Mouse (Mus musculus) gastrocnemius, adult 18-20 months (tissue): ENCODE data around the gene 4930562C15Rik. TPM values are rescaled to one million over a fixed set of nuclear protein-coding genes. Genes with fewer than 3 reads are reported as not detected.
A peak's percentile ranks its signal among the peaks of the same experiment; 100 is the strongest.

ENCODE experiments used
- DNase-seq: peaks from one replicate; pipeline ENCODE4 v3.0.0; 2021; ENCODE audit warnings: low spot score
- total RNA-seq, 2 experiments: library from RNA; stranded (reverse); gene quantifications; 2 replicates each; pipeline ENCODE4 v1.2.3; 2021

Gene 4930562C15Rik
- total RNA-seq, 2 experiments from 2014 or later, result not detected

GRCm38 (mm10) chr16:4890201-4890709 lies 55.0 kb downstream of the 4930562C15Rik start:
- DNase-seq, result no peak

DNA sequence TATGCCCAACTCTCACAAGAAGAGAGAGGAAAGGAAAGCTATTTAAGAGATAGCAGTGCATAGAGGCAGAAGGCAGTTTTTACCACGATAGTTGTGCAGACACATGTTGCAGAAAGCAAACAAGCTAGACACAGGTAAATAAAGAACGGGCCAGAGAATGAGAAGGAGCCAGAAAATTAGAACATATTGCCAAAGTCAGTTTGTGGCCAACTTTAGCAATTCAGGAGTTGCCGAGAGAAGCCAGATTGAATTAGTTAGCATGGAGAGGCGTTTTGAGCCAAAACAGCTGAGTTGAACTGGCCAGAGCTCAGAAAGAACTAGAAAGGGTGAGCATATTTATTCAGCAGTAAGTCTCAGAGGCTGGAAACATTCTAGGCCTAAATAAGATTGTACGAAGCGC lies 57.0 kb downstream of the 4930562C15Rik start:
- DNase-seq, result no peak

- DNase-seq, result no peak
Measured at GRCm38 (mm10) chr16:4894201-4894908, 59.1 kb downstream of the 4930562C15Rik start.

GRCm38 (mm10) chr16:4896249-4897027 lies 61.2 kb downstream of the 4930562C15Rik start:
- peak; percentile 62 for DNase-seq

- DNase-seq, result no peak
Measured at GRCm38 (mm10) chr16:4897146-4897730, 62.0 kb downstream of the 4930562C15Rik start.

DNA sequence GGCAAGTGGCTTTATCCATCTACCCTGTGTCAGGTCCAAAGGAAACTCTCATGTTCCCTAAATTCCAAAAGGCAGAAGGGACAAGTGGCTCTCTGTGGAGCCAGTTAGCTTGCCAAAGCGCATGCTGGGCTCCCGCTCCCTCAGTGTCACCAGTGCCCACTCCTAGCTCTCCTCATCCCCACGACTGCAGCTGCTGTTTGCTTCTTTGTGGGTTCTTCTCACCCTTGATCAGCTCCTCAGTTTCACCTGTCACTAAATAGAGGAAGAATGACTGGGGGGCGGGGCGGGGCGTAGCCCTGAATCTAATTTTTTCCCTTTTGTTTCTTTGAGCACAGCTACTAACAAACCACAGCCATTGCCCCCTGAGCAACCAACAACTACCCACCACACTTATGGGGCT lies 63.7 kb downstream of the 4930562C15Rik start:
- no peak for DNase-seq

DNA sequence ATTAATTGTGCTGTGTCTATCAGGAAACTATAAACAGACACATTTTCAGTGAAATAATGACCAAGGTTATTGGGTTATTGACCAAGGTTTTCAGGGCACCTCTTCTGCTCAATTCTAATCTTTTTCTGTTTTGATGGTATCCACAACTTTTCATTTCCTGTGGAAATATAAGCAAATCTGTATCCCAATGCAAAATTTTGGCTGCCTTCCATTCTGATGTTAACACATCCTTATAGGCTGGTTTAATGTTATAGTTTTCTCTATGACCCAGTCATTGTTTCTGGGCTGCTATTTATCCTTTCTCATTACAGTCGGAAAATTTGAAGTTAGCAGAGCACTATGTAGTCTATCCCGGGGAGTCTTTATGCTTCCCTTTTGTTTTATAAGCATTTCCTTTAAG lies 64.5 kb downstream of the 4930562C15Rik start:
- no peak for DNase-seq

GRCm38 (mm10) chr16:4901167-4901566 lies 66.0 kb downstream of the 4930562C15Rik start:
- DNase-seq, result no peak

GRCm38 (mm10) chr16:4902390-4902789 lies 67.2 kb downstream of the 4930562C15Rik start:
- DNase-seq, result no peak

- peak; percentile 39 for DNase-seq
Measured at GRCm38 (mm10) chr16:4903491-4904102, 68.4 kb downstream of the 4930562C15Rik start.

DNA sequence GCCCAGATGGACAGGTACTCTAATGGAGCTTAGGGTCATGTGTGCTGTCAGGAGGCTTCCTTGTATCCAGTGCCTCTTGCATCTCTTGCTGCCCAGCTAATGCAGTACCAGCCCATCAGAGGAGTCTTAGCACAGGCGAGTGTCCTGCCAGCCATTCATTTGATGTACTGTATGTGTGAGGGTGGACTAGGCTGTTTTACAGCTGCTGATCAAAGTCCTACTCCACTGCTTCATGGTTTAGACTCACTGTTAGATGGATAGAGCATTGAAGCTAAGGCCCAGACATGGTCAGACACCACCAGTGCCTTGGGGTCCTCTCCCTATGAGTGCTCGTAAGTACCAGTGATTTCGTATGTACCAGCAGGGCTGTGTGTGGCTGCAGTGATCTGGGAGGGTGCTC lies 69.7 kb downstream of the 4930562C15Rik start:
- no peak for DNase-seq

DNA sequence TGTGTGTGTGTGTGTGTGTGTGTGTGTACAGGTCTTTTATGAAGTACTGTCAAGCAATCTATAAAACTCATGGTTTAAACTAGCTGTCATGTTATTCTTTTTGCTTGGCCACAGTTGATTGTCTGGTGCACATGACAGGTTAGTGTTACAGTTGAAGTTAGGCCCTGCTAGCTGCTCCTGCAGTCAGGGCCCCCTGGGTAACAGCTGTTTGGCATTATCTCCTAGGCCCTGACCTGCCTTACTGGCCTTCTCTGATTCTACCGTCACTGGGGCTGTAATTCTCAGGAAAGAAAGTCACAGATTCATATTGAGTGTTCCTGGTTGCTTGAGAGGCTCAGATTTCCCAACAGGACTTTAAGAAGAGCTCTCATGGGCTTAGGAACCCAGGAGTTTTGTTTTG lies 70.4 kb downstream of the 4930562C15Rik start:
- no peak for DNase-seq

- no peak for DNase-seq
Measured at GRCm38 (mm10) chr16:4906559-4906958, 71.3 kb downstream of the 4930562C15Rik start.

DNA sequence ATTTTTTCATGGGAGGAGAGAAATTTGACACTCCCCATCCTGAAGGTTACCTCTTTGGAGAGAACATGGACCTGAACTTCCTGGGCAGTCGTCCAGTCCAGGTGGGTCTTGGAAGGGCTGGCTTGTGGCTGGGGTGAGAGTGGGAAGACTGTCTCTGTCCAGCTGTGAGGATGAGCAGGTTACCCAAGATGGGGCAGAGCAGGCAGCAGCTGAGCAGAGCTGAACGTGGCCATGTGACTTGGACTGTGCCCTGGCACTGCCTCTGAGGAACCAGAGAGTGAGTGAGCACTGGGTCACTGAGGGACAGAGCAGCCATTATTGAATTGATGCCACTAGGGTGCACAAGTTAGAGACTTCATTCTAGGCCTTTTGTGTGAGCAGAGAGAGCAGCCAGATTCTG lies 72.2 kb downstream of the 4930562C15Rik start:
- no peak for DNase-seq

DNA sequence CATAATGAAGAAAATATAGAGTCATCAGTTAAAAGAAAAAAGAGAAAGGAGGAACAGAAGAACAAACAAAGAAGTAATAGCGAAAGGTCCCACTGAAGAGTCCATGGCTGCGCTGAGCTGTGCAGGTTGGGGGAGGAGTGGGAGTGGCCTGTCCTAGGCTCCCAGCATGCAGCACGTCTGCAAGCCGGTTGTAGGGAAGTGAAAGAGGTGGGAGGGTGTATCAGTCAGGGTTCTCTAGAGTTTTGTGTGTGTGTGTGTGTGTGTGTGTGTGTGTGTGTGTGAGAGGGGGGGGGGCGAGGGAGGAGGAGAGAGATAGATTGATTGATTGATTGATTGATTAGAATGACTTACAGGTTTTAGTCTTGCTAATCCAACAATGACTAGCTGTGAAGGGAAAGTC lies 72.8 kb downstream of the 4930562C15Rik start:
- no peak for DNase-seq

DNA sequence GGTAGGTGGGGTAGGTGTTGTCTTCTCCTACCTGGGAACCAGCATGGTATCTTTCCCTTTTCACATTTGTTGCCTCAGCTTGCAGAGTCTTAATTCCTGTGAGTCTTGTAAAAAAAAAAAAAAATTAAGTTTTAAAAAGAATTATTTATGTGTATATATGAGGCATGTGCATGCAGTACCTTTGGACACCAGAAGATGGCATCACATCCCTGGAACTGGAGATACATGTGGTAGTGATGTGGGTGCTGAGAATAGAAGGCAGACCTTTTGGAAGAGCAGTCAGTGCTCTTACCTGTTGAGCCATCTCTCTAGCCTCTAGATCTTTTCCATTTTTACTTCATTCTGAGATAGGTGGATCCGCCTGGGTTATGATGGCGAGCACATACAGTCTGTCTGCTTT lies 74.5 kb downstream of the 4930562C15Rik start:
- no peak for DNase-seq

- DNase-seq, result no peak
Measured at GRCm38 (mm10) chr16:4910758-4911157, 75.5 kb downstream of the 4930562C15Rik start.

GRCm38 (mm10) chr16:4912074-4912648 lies 76.9 kb downstream of the 4930562C15Rik start:
- no peak for DNase-seq

DNA sequence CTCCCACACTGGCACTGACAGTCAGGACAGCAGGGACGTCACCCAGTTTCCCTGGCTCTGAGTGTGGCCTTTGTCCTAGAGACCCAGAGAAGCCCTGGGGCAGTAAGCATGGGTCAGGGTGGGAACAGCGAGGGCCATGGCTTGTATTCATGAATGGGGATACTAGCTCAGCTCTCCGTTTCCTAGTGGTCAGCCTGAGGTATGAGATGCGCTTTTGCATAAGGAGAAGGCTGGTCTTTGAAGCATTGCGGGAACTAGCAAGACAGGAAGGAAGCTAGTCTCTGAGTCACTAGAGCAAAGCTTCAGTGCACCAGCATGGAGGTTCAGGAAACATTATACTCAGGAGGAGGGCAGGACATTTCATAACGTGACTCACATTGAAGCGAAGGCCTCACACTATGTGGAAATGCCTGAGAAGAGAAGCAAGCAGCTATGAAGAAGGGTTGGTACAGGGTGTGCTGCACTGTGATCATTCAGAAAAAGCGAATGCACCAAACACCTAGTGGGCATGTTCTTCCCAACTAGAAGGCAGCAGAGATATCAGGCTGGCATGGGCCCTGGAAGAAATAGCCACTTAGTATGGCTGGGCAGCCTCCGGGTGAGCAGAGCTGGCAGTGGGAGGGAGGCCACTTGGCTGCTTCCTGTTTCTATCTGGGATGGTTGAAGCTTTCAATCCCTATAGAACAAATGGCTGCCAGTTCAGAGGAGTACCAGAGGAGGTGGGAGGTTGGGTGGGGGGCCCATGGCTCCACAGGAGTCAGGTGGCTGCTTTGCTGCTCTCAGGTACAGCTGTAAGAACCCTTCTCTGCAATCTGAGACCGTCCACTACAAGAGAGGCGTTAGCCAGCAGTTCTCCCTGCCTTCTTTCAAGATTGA lies 77.9 kb downstream of the 4930562C15Rik start:
- no peak for DNase-seq
